Mouse (Mus musculus) NIH3T3 (cell line): ENCODE results near the gene Cyp4f18.
"Not testable (repeated sequence)": the region's sequence is repeated elsewhere in the genome, so short reads cannot be mapped to it uniquely, and the experiment has no call there.

Experiments used
- DNase-seq: peaks from one replicate; pipeline ENCODE4 v3.0.0-alpha.2; 2012; ENCODE audit warnings: low read depth

The Cyp4f18 gene

GRCm38 (mm10) chr8:71981032-71981431 lies 28.4 kb downstream of the Cyp4f18 start:
- no peak for DNase-seq

- no peak for DNase-seq
Observed at GRCm38 (mm10) chr8:71974211-71974610, 35.2 kb downstream of the Cyp4f18 start.

- DNase-seq: peak; percentile 70
Observed at GRCm38 (mm10) chr8:71971945-71972344, 37.5 kb downstream of the Cyp4f18 start.

- peak; percentile 72 for DNase-seq
Observed at GRCm38 (mm10) chr8:71968636-71969035, 40.8 kb downstream of the Cyp4f18 start.

GRCm38 (mm10) chr8:71968100-71968499 lies 41.3 kb downstream of the Cyp4f18 start:
- DNase-seq: no peak

GRCm38 (mm10) chr8:71967261-71967660 lies 42.2 kb downstream of the Cyp4f18 start:
- no peak for DNase-seq

- no peak for DNase-seq
Observed at GRCm38 (mm10) chr8:71966411-71966810, 43.0 kb downstream of the Cyp4f18 start.

- DNase-seq: no peak
Observed at GRCm38 (mm10) chr8:71965166-71965565, 44.3 kb downstream of the Cyp4f18 start.

GRCm38 (mm10) chr8:71964051-71964450 lies 45.4 kb downstream of the Cyp4f18 start:
- no peak for DNase-seq

- DNase-seq: no peak
Observed at GRCm38 (mm10) chr8:71961796-71962195, 47.6 kb downstream of the Cyp4f18 start.

GRCm38 (mm10) chr8:71960483-71960882 lies 48.9 kb downstream of the Cyp4f18 start:
- DNase-seq: no peak

- DNase-seq: no peak
Observed at GRCm38 (mm10) chr8:71954666-71955065, 54.8 kb downstream of the Cyp4f18 start.

GRCm38 (mm10) chr8:71952961-71953700 lies 56.3 kb downstream of the Cyp4f18 start:
- DNase-seq: not testable (repeated sequence)

GRCm38 (mm10) chr8:71952489-71952888 lies 56.9 kb downstream of the Cyp4f18 start:
- no peak for DNase-seq

GRCm38 (mm10) chr8:71951436-71952161 lies 57.8 kb downstream of the Cyp4f18 start:
- peak; percentile 27 for DNase-seq

GRCm38 (mm10) chr8:71950482-71951221 lies 58.8 kb downstream of the Cyp4f18 start, which contains the start of gene Zfp961:
TSS of gene Zfp961 (plus strand) at chr8:71951038.
- peak; percentile 99 for DNase-seq

- no peak for DNase-seq
Observed at GRCm38 (mm10) chr8:71948624-71949023, 60.8 kb downstream of the Cyp4f18 start.

- DNase-seq: peak; percentile 32
Observed at GRCm38 (mm10) chr8:71941776-71942175, 67.7 kb downstream of the Cyp4f18 start.

- no peak for DNase-seq
Observed at GRCm38 (mm10) chr8:71940293-71941208, 68.9 kb downstream of the Cyp4f18 start.
